Mouse (Mus musculus) forebrain, embryonic 15.5 days (tissue): Measurements from ENCODE around the gene Dnmt3a. TPM values are rescaled to one million over a fixed set of nuclear protein-coding genes. Genes with fewer than 3 reads are reported as not detected.
A peak's percentile ranks its signal among the peaks of the same experiment; 100 is the strongest.

Experiments
- ATAC-seq: fragments of 200-750 bp; cut with Nextera tagmentation; replicated peaks from 2 replicates; pipeline ENCODE4 v1.8.0; 2017; ENCODE audit warnings: mild to moderate bottlenecking, moderate TSS enrichment, moderate library complexity
- H3K27ac ChIP-seq: fragments of 300-500 bp; sonication (generic); replicated peaks from 2 replicates; pipeline ENCODE4 v1.5.1; 2015; ENCODE audit warnings: mild to moderate bottlenecking, inconsistent platforms
- H3K27me3 ChIP-seq: fragments of 300-500 bp; sonication (generic); 2 replicates; pipeline ENCODE4 v1.6.1; 2015; ENCODE audit warnings: inconsistent platforms
- H3K36me3 ChIP-seq: fragments of 300-500 bp; sonication (generic); 2 replicates; pipeline ENCODE4 v1.6.1; 2015; ENCODE audit warnings: mild to moderate bottlenecking, inconsistent platforms
- H3K4me1 ChIP-seq: fragments of 300-500 bp; sonication (generic); 2 replicates; pipeline ENCODE4 v1.6.1; 2015; ENCODE audit warnings: inconsistent platforms
- H3K4me2 ChIP-seq: fragments of 300-500 bp; sonication (generic); replicated peaks from 2 replicates; pipeline ENCODE4 v1.6.1; 2015; ENCODE audit warnings: mild to moderate bottlenecking, inconsistent platforms
- H3K4me3 ChIP-seq: fragments of 300-500 bp; sonication (generic); 2 replicates; pipeline ENCODE4 v1.5.1; 2015; ENCODE audit warnings: mild to moderate bottlenecking, inconsistent platforms
- H3K9ac ChIP-seq: fragments of 300-500 bp; sonication (generic); replicated peaks from 2 replicates; pipeline ENCODE4 v1.6.1; 2015; ENCODE audit warnings: mild to moderate bottlenecking, inconsistent platforms
- H3K9me3 ChIP-seq: fragments of 300-500 bp; sonication (generic); 2 replicates; pipeline ENCODE4 v1.6.1; 2016; ENCODE audit warnings: inconsistent platforms
- WGBS: fragments of 180-500 bp; shearing (Covaris S2); methylation state at CpG from one replicate; pipeline ENCODE4 v1.1.7; 2015; ENCODE audit warnings: mixed read lengths; 5-methylcytosine and 5-hydroxymethylcytosine counted together
- polyA plus RNA-seq: library from polyadenylated mRNA; unstranded; fragments of >200 nt; fragmentation: Nextera tagmentation; extraction: Ambion mirVana; gene quantifications from 2 replicates; pipeline ENCODE4 v1.2.1, GENCODE M21; 2015

Dnmt3a gene
- polyA plus RNA-seq, 1 experiment from 2014 or later, result 95.4 TPM

- ATAC-seq, result no peak
- 92% methylated on average over 4 of the region's 4 CpGs for WGBS
Measured at GRCm38 (mm10) chr12:3858754-3859153, 52.9 kb downstream of the Dnmt3a start.

GRCm38 (mm10) chr12:3859545-3859944 lies 53.7 kb downstream of the Dnmt3a start:
- H3K27ac ChIP-seq, result no peak overlapping the region
- peaks cover 5% of the 10 kb centered on the region; the same call in 1 of the 2 replicates for H3K4me1 ChIP-seq
- H3K4me2 ChIP-seq, result no peak overlapping the region
- no peaks in the 10 kb centered on the region for H3K27me3 ChIP-seq
- H3K9ac ChIP-seq, result no peak overlapping the region
- WGBS, result 84% methylated on average over 3 of the region's 3 CpGs
- no peaks in the 10 kb centered on the region for H3K36me3 ChIP-seq
- H3K9me3 ChIP-seq, result no peaks in the 10 kb centered on the region
- H3K4me3 ChIP-seq, result no peak overlapping the region
- no peak for ATAC-seq

More at GRCm38 (mm10) chr12:3858754-3859153, 52.9 kb downstream of the Dnmt3a start:
- peaks cover 5% of the 10 kb centered on the region; the same call in 1 of the 2 replicates for H3K4me1 ChIP-seq
- no peak overlapping the region for H3K4me2 ChIP-seq
- no peaks in the 10 kb centered on the region for H3K27me3 ChIP-seq
- H3K36me3 ChIP-seq, result no peaks in the 10 kb centered on the region
- H3K27ac ChIP-seq, result no peak overlapping the region
- H3K9me3 ChIP-seq, result no peaks in the 10 kb centered on the region
- no peak overlapping the region for H3K9ac ChIP-seq
- H3K4me3 ChIP-seq, result no peak overlapping the region

GRCm38 (mm10) chr12:3860005-3860404 lies 54.2 kb downstream of the Dnmt3a start:
- WGBS, result 86% methylated on average over 5 of the region's 5 CpGs
- no peaks in the 10 kb centered on the region for H3K36me3 ChIP-seq

GRCm38 (mm10) chr12:3861665-3862228 lies 55.9 kb downstream of the Dnmt3a start:
- Histone ChIP-seq H3K4me2 (no peak overlapping the region), H3K27me3 (no peaks in the 10 kb centered on the region), H3K9ac (no peak overlapping the region), H3K27ac (no peak overlapping the region), H3K4me3 (no peak overlapping the region), H3K9me3 (no peaks in the 10 kb centered on the region), H3K36me3 (no peaks in the 10 kb centered on the region), H3K4me1 (peaks cover 9% of the 10 kb centered on the region)
- WGBS, result 79% methylated on average over 4 of the region's 4 CpGs
- ATAC-seq, result no peak

More at GRCm38 (mm10) chr12:3860005-3860404, 54.2 kb downstream of the Dnmt3a start:
- Histone ChIP-seq H3K9ac (no peak overlapping the region), H3K4me2 (no peak overlapping the region), H3K4me3 (no peak overlapping the region), H3K4me1 (peaks cover 5% of the 10 kb centered on the region; the same call in 1 of the 2 replicates), H3K9me3 (no peaks in the 10 kb centered on the region), H3K27ac (no peak overlapping the region), H3K27me3 (no peaks in the 10 kb centered on the region)
- ATAC-seq, result no peak

GRCm38 (mm10) chr12:3862253-3862652 lies 56.4 kb downstream of the Dnmt3a start:
- Histone ChIP-seq H3K4me1 (peaks cover 11% of the 10 kb centered on the region), H3K36me3 (no peaks in the 10 kb centered on the region), H3K9me3 (no peaks in the 10 kb centered on the region), H3K9ac (no peak overlapping the region), H3K4me3 (no peak overlapping the region), H3K27me3 (no peaks in the 10 kb centered on the region), H3K27ac (no peak overlapping the region), H3K4me2 (no peak overlapping the region)
- WGBS, result 93% methylated on average over 6 of the region's 6 CpGs
- ATAC-seq, result no peak

- Histone ChIP-seq H3K9me3 (no peaks in the 10 kb centered on the region), H3K27me3 (no peaks in the 10 kb centered on the region), H3K4me1 (peaks cover 11% of the 10 kb centered on the region), H3K4me3 (no peak overlapping the region), H3K9ac (no peak overlapping the region), H3K4me2 (no peak overlapping the region), H3K36me3 (no peaks in the 10 kb centered on the region), H3K27ac (no peak overlapping the region)
- WGBS, result 95% methylated on average over 8 of the region's 8 CpGs
- ATAC-seq, result no peak
Measured at GRCm38 (mm10) chr12:3864208-3864607, 58.4 kb downstream of the Dnmt3a start.

GRCm38 (mm10) chr12:3865594-3865993 lies 59.8 kb downstream of the Dnmt3a start:
- ATAC-seq, result no peak
- Histone ChIP-seq H3K27ac (no peak overlapping the region), H3K4me2 (no peak overlapping the region), H3K9ac (no peak overlapping the region), H3K4me1 (peaks cover 16% of the 10 kb centered on the region), H3K27me3 (no peaks in the 10 kb centered on the region), H3K36me3 (no peaks in the 10 kb centered on the region), H3K4me3 (no peak overlapping the region), H3K9me3 (no peaks in the 10 kb centered on the region)
- 92% methylated on average over 8 of the region's 8 CpGs for WGBS

- Histone ChIP-seq H3K27me3 (no peaks in the 10 kb centered on the region), H3K9me3 (no peaks in the 10 kb centered on the region), H3K4me2 (no peak overlapping the region), H3K36me3 (no peaks in the 10 kb centered on the region), H3K4me1 (peaks cover 28% of the 10 kb centered on the region), H3K4me3 (no peak overlapping the region), H3K9ac (no peak overlapping the region), H3K27ac (peak overlapping the region; percentile 4; the same call in 1 of the 2 replicates)
- ATAC-seq, result peak; percentile 70
- WGBS, result 42% methylated on average over 12 of the region's 12 CpGs
Measured at GRCm38 (mm10) chr12:3866654-3867370, 61.0 kb downstream of the Dnmt3a start.

GRCm38 (mm10) chr12:3868115-3868514 lies 62.3 kb downstream of the Dnmt3a start:
- H3K27me3 ChIP-seq, result no peaks in the 10 kb centered on the region
- no peaks in the 10 kb centered on the region for H3K9me3 ChIP-seq
- no peak overlapping the region for H3K27ac ChIP-seq
- H3K4me2 ChIP-seq, result no peak overlapping the region
- no peak overlapping the region for H3K9ac ChIP-seq
- no peaks in the 10 kb centered on the region; the same call in 1 of the 2 replicates for H3K36me3 ChIP-seq
- H3K4me1 ChIP-seq, result peaks cover 29% of the 10 kb centered on the region
- no peak overlapping the region for H3K4me3 ChIP-seq
- ATAC-seq, result no peak
- WGBS, result 81% methylated on average over 5 of the region's 5 CpGs

- Histone ChIP-seq H3K36me3 (no peaks in the 10 kb centered on the region; the same call in 1 of the 2 replicates), H3K9me3 (no peaks in the 10 kb centered on the region), H3K4me1 (peaks cover 29% of the 10 kb centered on the region), H3K4me3 (no peak overlapping the region), H3K9ac (no peak overlapping the region), H3K4me2 (no peak overlapping the region), H3K27ac (no peak overlapping the region), H3K27me3 (no peaks in the 10 kb centered on the region)
- ATAC-seq, result no peak
- WGBS, result 71% methylated on average over 7 of the region's 7 CpGs
Measured at GRCm38 (mm10) chr12:3868676-3869458, 63.1 kb downstream of the Dnmt3a start.

- no peak overlapping the region for H3K4me2 ChIP-seq
- peaks cover 29% of the 10 kb centered on the region for H3K4me1 ChIP-seq
- no peaks in the 10 kb centered on the region; the same call in 1 of the 2 replicates for H3K36me3 ChIP-seq
- H3K27ac ChIP-seq, result no peak overlapping the region
- ATAC-seq, result no peak
- H3K9ac ChIP-seq, result no peak overlapping the region
- H3K27me3 ChIP-seq, result no peaks in the 10 kb centered on the region
- 81% methylated on average over 5 of the region's 5 CpGs for WGBS
- no peaks in the 10 kb centered on the region for H3K9me3 ChIP-seq
- H3K4me3 ChIP-seq, result no peak overlapping the region
Measured at GRCm38 (mm10) chr12:3870024-3870423, 64.2 kb downstream of the Dnmt3a start.
